Mouse (Mus musculus): Measurements from ENCODE around the gene Lrrc75a. TPM values are rescaled to one million over a fixed set of nuclear protein-coding genes. Genes with fewer than 3 reads are reported as not detected.

Gene Lrrc75a
- polyA plus RNA-seq, 1 experiment = not detected

DNA sequence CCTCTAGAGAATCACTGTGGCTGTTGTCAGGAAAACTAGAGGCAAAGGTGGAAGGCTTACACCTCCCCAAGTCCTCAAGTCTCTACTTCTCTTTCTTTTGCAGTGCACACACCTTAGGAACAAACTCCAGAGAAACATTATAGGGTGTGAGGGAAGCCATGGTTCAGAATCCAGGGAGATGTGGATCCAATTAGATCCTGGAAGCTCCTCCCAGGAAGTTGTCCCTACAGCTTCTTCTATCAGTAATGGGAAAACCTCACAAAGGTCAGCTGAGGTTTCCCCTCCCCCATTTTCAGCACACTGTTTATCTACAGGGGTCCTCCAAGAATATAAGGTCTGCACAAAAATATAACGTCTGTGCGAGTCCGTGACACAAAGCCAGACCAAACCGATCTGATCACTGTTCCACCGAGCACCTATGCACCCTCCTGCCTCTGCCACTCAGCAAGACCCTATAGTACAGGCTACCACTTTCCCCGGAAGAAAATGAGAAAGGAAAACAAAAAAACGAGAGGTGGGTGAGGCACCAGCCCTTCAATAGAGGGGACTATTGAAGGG lies 1.3 kb downstream of the Lrrc75a start:
- Histone ChIP-seq H3K4me3 (ENCODE audit: insufficient read depth, low read depth, low read length) (peak overlapping the region; percentile 62), H3K4me1 (ENCODE audit: control insufficient read depth, insufficient read depth, low read length) (peaks cover 42% of the 10 kb centered on the region), H3K27ac (ENCODE audit: insufficient read depth, low read depth, low read length) (peak overlapping the region; percentile 56)
- 33% methylated on average over 7 of the region's 7 CpGs for WGBS
- no peak for TF ChIP-seq POLR2A (IDR thresholded peaks at IDR 0.05; ENCODE audit: insufficient read depth, low read depth, low read length)

DNA sequence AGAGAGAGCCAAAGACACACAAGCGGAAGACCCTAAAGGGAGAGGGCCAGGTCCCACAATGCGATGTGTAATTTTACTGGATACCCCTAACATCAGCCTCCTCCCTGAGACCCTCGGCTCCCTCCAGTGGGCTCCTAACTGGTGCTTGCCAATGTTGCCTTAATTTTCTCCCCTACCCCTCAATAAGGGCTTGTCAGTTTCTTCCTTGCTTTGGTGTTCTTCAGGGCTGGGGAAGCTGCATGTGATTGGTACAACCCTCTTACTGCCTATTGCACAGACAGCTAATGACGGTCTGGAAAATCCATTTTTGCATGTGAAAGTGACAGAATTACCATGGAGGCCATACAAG lies 1.9 kb downstream of the Lrrc75a start:
- 22% methylated on average over 4 of the region's 4 CpGs for WGBS
- Histone ChIP-seq H3K27ac (ENCODE audit: insufficient read depth, low read depth, low read length) (peak overlapping the region; percentile 49), H3K4me3 (ENCODE audit: insufficient read depth, low read depth, low read length) (peak overlapping the region; percentile 44), H3K4me1 (ENCODE audit: control insufficient read depth, insufficient read depth, low read length) (peaks cover 42% of the 10 kb centered on the region)
- TF ChIP-seq POLR2A (IDR thresholded peaks at IDR 0.05; ENCODE audit: insufficient read depth, low read depth, low read length) (no peak), CTCF (IDR thresholded peaks at IDR 0.05; ENCODE audit: insufficient read depth, low read depth, low read length) (no peak)

DNA sequence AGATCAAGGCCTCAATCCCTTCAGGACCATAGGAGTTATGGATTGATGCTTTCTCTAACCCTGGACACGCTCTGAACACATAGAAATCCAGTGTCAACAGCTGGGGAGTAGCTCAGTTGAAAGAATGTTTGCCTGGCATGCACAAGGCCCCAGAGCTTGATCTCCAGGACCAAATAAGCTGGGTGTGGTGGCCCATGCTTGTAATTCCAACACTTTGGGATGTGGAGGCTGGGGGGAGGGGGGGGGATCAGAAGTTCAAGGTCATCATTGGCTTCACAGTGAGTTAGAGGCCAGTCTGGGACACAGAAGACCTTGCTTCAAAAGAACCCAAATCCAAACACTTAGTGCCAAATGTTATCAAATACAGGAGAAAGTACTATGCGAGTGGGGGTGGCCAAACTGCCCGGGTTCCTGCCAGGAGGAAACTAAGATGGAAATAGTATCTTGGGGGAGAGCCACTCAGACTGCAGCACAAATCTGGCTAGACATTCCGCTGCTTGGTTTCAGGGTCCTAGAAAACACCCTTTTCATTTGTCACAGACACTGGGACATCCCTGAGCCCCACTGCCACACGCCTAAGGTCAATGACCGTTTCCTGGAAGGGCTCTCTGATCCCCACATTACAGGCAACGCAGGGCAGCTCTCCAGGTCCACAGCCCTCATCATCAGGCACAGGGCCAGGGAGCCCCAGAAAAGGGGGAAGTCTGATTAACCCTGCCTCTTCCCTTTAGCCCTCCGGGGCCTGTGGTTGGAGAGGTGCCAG lies 2.4 kb downstream of the Lrrc75a start:
- peak overlapping the region; percentile 49 for H3K27ac ChIP-seq (ENCODE audit: insufficient read depth, low read depth, low read length)

DNA sequence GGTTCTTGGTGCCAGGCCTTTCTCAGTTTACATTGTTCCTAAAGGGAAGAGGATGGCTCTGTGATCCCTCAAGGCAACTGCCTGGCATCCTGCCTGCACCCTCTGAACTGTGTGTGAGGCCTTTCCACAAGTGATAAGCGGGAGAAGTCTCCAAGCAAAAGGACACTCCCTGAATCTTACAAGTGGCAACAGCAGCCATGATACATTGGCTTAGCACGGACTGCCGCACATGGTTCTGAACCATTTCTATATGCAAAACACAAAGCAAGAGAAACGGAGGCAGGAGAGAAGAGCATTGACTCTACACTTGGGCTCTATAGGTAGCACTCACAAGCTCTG lies 3.0 kb downstream of the Lrrc75a start:
- 85% methylated on average over 4 of the region's 4 CpGs for WGBS
- TF ChIP-seq POLR2A (IDR thresholded peaks at IDR 0.05; ENCODE audit: insufficient read depth, low read depth, low read length) = no peak
- no peak for TF ChIP-seq CTCF (IDR thresholded peaks at IDR 0.05; ENCODE audit: insufficient read depth, low read depth, low read length)
- peaks cover 38% of the 10 kb centered on the region for H3K4me1 ChIP-seq (ENCODE audit: control insufficient read depth, insufficient read depth, low read length)
- no peak overlapping the region for H3K4me3 ChIP-seq (ENCODE audit: insufficient read depth, low read depth, low read length)
- H3K27ac ChIP-seq (ENCODE audit: insufficient read depth, low read depth, low read length) = peak overlapping the region; percentile 49; the same call in 1 of the 2 replicates

More for the DNA sequence above, 2.4 kb downstream of the Lrrc75a start:
- WGBS = 13% methylated on average over 8 of the region's 8 CpGs
- peak overlapping the region; percentile 44 for H3K4me3 ChIP-seq (ENCODE audit: insufficient read depth, low read depth, low read length)
- peaks cover 42% of the 10 kb centered on the region for H3K4me1 ChIP-seq (ENCODE audit: control insufficient read depth, insufficient read depth, low read length)
- TF ChIP-seq CTCF (IDR thresholded peaks at IDR 0.05; ENCODE audit: insufficient read depth, low read depth, low read length) = no peak
- TF ChIP-seq POLR2A (IDR thresholded peaks at IDR 0.05; ENCODE audit: insufficient read depth, low read depth, low read length) = no peak

DNA sequence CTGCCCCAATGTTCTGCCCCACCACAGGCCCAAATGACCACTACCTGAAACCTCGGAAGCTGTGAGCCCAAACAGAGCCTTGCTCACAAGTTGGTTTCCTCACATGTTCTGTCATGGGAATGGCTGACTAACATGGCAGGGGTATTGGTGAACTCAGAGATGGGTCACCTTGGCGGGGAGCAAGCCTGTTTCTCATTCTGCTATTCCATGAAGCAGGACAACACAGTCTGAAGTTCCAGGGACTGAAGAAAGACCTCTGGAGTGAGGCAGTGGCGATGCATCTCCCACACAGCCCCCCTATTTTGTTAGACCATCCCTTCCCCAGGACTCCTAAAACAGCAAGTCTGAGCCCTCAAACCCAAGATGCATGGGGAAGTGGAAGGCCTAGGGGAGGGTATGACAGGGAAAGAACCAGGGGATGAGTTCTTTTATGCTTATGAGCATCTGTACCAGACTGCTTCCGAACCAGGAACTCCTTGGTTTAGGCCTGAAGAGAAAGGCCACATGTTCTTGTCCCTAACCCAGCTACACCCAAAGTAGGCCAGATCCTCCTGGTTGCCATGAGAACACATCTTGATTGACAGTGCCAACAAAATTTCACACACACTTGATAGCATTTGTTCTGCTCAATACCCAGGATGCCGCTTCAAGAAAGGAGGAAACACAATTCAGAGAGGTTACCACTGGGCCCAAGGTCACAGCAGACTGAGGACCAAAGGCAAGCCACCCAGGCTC lies 3.6 kb downstream of the Lrrc75a start:
- Histone ChIP-seq H3K4me3 (ENCODE audit: insufficient read depth, low read depth, low read length) (no peak overlapping the region), H3K27ac (ENCODE audit: insufficient read depth, low read depth, low read length) (no peak overlapping the region), H3K4me1 (ENCODE audit: control insufficient read depth, insufficient read depth, low read length) (peaks cover 43% of the 10 kb centered on the region)
- TF ChIP-seq CTCF (IDR thresholded peaks at IDR 0.05; ENCODE audit: insufficient read depth, low read depth, low read length) (no peak), POLR2A (IDR thresholded peaks at IDR 0.05; ENCODE audit: insufficient read depth, low read depth, low read length) (no peak)
- WGBS = 94% methylated on average over 5 of the region's 5 CpGs

DNA sequence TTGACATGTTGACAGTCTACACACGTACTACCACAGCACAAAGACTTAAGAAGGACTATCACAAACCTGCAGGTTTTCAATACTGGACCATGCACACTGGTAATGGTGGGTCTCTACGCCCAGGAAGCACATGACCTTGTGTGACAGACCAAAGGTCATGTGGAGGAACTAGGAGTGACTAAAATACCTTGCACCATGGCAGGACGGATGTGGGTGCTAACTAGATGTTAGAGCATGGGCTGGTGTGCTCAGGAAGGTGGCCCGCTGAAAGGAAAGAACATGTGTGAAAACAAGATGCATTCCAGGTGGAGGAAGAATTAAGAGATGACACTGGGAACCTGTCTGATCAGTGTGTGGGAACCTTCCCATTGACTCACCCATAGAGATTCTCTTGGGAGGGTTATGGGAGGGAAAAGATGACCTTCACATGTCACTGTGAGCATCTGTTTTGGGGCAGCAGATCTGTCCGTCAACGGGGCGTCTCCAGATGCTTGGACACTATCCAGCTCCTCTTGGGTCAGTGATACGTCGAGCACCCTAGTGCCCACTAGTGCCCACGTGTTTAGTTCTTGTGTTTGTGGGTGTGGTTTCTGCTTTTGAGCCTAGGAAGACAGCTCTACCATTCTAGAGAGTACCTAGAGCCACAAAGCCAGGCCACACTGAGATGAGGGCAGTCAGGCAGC lies 4.5 kb downstream of the Lrrc75a start:
- Histone ChIP-seq H3K4me1 (ENCODE audit: control insufficient read depth, insufficient read depth, low read length) (peaks cover 43% of the 10 kb centered on the region), H3K27ac (ENCODE audit: insufficient read depth, low read depth, low read length) (0 out of 2 replicates have a peak overlapping the region, but pooled peaks have one; percentile 14)
- WGBS = 86% methylated on average over 10 of the region's 10 CpGs

DNA sequence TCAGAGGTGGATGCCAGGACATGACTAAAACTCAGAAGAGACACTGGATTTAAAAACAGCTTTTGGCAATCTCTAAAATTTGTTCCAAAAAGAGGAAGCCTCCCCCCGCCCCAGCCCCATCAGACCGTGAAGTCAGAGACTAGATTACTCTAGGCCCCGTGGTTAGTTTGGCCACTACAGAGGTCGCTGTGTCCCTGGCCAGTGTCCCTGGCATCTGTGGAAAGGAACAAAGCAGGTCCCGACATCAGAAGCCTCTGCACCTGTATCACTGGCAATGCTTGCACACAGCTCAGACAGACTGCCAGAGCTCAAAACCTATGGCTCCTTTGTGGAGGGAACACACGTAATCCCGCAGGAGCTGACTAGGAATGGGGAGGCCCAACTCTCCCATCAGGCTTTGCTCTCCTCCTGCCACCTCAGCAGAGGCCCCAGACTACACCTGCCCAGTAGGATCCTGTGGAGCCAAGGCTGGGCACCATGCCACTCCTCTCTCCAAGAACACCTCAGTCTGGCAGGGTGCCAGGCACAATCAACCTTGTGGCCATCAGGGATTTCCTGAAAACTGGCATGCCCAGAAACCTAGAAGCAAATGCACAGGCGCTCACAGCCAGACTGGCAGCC lies 5.2 kb downstream of the Lrrc75a start:
- 58% methylated on average over 8 of the region's 8 CpGs for WGBS
- TF ChIP-seq POLR2A (IDR thresholded peaks at IDR 0.05; ENCODE audit: insufficient read depth, low read depth, low read length) (no peak), CTCF (IDR thresholded peaks at IDR 0.05; ENCODE audit: insufficient read depth, low read depth, low read length) (no peak)
- H3K4me1 ChIP-seq (ENCODE audit: control insufficient read depth, insufficient read depth, low read length) = peaks cover 44% of the 10 kb centered on the region
- H3K4me3 ChIP-seq (ENCODE audit: insufficient read depth, low read depth, low read length) = no peak overlapping the region
- 0 out of 2 replicates have a peak overlapping the region, but pooled peaks have one; percentile 14 for H3K27ac ChIP-seq (ENCODE audit: insufficient read depth, low read depth, low read length)

More for the DNA sequence above, 4.5 kb downstream of the Lrrc75a start:
- no peak overlapping the region for H3K4me3 ChIP-seq (ENCODE audit: insufficient read depth, low read depth, low read length)
- TF ChIP-seq CTCF (IDR thresholded peaks at IDR 0.05; ENCODE audit: insufficient read depth, low read depth, low read length) (no peak), POLR2A (IDR thresholded peaks at IDR 0.05; ENCODE audit: insufficient read depth, low read depth, low read length) (no peak)

DNA sequence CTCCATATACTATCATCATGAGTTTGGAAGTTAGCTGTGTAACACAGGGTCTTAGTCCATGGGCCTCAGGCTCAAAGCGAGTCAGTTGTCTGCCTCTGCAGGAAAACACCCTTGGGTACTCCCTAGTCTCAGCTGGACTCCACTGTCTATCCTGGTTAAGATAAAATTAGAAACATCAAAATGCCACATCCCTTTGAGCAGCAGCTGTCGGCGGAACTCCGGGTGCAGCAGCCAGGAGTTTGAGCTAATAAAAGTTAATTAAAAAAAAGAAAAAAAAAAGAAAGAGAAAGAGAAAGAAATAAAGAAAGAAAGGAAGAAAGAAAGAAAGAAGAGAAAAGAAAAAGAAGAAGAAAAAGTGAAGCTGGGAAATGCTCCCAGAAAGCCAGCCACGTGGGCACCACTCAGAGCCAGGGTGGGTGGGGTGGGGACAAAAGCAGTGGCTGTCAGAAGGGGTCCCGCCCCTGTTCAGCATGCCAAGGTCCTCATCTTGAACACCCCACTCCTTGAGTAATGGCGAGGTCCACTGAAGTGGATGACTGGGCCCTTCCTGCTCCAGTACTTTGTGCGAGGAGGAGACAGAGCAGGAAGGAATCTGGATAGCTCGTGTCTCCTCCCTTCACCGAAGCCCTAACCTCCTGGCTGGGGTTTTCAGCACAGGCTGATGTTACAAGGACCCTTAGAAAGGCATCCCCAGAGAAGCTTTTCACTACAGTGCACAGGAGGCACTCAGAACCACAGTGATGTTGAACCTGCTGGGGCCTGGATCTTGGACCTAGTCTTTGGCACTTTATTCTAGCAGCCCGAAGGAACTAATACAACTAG lies 6.1 kb downstream of the Lrrc75a start:
- 30% methylated on average over 11 of the region's 11 CpGs for WGBS
- Histone ChIP-seq H3K27ac (ENCODE audit: insufficient read depth, low read depth, low read length) (0 out of 2 replicates have a peak overlapping the region, but pooled peaks have one; percentile 50), H3K4me3 (ENCODE audit: insufficient read depth, low read depth, low read length) (no peak overlapping the region), H3K4me1 (ENCODE audit: control insufficient read depth, insufficient read depth, low read length) (peaks cover 52% of the 10 kb centered on the region)
- TF ChIP-seq POLR2A (IDR thresholded peaks at IDR 0.05; ENCODE audit: insufficient read depth, low read depth, low read length) (no peak), CTCF (IDR thresholded peaks at IDR 0.05; ENCODE audit: insufficient read depth, low read depth, low read length) (no peak)
